ENCODE assay signal across 8 mouse cellular contexts in genomic region chr4:45341669-45342249, GRCm38 (mm10). TPM values are rescaled to one million over a fixed set of nuclear protein-coding genes. Genes with fewer than 3 reads are reported as not detected.
DNase-seq lines count a peak whose midpoint lies in the region; ATAC-seq lines count a peak whose summit lies in the region.

Gene Dcaf10 (plus strand): TSS chr4:45342101.

- peak within 1 kb of the TSS; percentile 98 for H3K27ac ChIP-seq in intestine, embryonic 14.5 days (ENCODE audit: low read depth)

- H3K4me1 ChIP-seq in intestine, embryonic 14.5 days (replicated peaks; ENCODE audit: control insufficient read depth, insufficient read depth, low read length), result peaks cover 14% of the 10 kb centered on the region; the same call in 1 of the 2 replicates

- H3K9me3 ChIP-seq in intestine, embryonic 14.5 days (ENCODE audit: control insufficient read depth, low read length), result no peaks in the 10 kb centered on the region

- ATAC-seq in intestine, embryonic 14.5 days (replicated peaks; ENCODE audit: low FRiP score, low TSS enrichment, low read depth), result peak; percentile 93

- H3K4me2 ChIP-seq in intestine, embryonic 14.5 days (ENCODE audit: low read length), result peak within 1 kb of the TSS; percentile 67

- intact Hi-C loops in left cerebral cortex, postnatal 14 days (cut with DNase I), result loop anchor here (2.0 kb wide), 1 partner anchor 21 kb away; no protein-coding TSS in a partner anchor

- no peaks in the 10 kb centered on the region for H3K27me3 ChIP-seq in intestine, embryonic 14.5 days (replicated peaks; ENCODE audit: control insufficient read depth, insufficient read depth, low read length)

- H3K9ac ChIP-seq in intestine, embryonic 14.5 days (ENCODE audit: low read length), result peak within 1 kb of the TSS; percentile 92

- peak within 1 kb of the TSS; percentile 97 for H3K4me3 ChIP-seq in intestine, embryonic 14.5 days (ENCODE audit: low read depth, low read length)

- WGBS in intestine, embryonic 14.5 days, result under 1% methylated on average over 42 of the region's 42 CpGs

- peaks cover 8% of the 10 kb centered on the region; the same call in 1 of the 2 replicates for H3K36me3 ChIP-seq in intestine, embryonic 14.5 days (ENCODE audit: control insufficient read depth, insufficient read depth, low read length)

- peak; percentile 97 for DNase-seq in adrenal gland, adult 18-20 months (ENCODE audit: low spot score in 2 of 2)
- peak; percentile 94 for DNase-seq in embryo, embryonic 11 days
- peak; percentile 93 for DNase-seq in gastrocnemius, postnatal 25 days
- DNase-seq in intestine, embryonic 14.5 days (ENCODE audit: low spot score), result peak; percentile 98
- peak; percentile 93 for DNase-seq in left cerebral cortex, postnatal 14 days (ENCODE audit: low spot score in 2 of 2)
- DNase-seq in mesoderm, embryonic 11.5 days (ENCODE audit: low read depth, low spot score), result peak; percentile 93
- DNase-seq in right cerebral cortex, postnatal 36 days (ENCODE audit: low spot score in 2 of 2), result peak; percentile 81 to 82
- DNase-seq in yolk sac, embryonic 10.5 days (ENCODE audit: low spot score), result peak; percentile 92

RNA-seq across cellular contexts. Expression of gene Dcaf10, which starts in this region (rescaled TPM):
- total RNA-seq in adrenal gland, adult 18-20 months (2021), result 10 to 100 TPM; 25.5 to 27.1 TPM
- total RNA-seq in gastrocnemius, postnatal 25 days (2021), result 1 to 10 TPM; 9.3 to 9.9 TPM
- 14.2 and 15.8 TPM in 2 replicates for polyA plus RNA-seq in intestine, embryonic 14.5 days (2014; fragmentation: Nextera tagmentation; extraction: Ambion mirVana)
- total RNA-seq in left cerebral cortex, postnatal 14 days (2021), result 10 to 100 TPM; 20.9 TPM

Comparison
In these comparisons a context has a peak if more than half of its experiments do, and no peak if none do; other contexts are left out.
1. Peak in every context shown above with its lines: DNase-seq, ATAC-seq, H3K4me3 ChIP-seq and H3K27ac ChIP-seq.